Mouse (Mus musculus) forelimb bud, embryonic 11.5 days (tissue): ENCODE data around the gene Gm20388.

Experiments used
- DNase-seq: peaks from one replicate; pipeline ENCODE4 v3.0.0-alpha.2; 2012; ENCODE audit warnings: low read depth, low spot score

Gm20388 gene

DNA sequence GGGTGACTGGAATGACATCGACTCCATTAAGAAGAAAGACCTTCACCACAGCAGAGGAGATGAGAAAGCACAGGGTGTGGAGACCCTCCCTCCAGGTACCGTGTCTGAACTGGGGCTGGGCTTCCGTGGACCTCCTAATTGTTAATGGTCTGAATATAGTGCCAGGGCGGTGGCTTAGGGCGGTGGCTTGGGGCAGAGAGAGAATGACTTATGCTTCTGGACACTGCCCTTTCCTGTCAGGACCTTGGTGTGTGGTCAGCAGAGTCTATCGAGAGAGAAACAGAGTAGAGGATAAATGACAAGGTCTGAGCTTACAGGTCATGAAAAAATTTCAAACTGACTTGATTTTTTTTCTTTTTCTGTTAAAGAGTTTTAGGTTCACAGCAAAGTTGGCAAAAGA lies 4384.7 kb downstream of the Gm20388 start:
- no peak for DNase-seq

DNA sequence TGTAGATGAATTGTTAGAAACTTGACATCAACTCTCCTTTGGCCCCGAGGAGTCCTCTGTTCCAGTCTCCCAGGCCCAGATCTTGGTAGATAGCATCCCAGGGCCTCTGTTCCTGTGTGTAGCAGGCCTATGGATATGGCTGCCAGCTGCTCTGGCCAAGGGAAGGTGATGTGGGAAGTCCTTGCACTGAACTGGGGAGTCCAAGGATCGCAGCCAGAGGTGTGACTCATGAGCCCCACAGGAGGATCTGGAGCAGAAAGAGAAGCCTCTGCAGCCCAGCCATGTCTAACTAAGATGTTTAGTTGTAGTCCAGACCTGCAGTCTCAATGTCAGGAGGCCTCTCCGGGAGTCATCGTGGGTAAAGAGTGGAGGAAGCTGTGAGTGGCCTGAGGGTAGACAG lies 4390.9 kb downstream of the Gm20388 start:
- DNase-seq: no peak

DNA sequence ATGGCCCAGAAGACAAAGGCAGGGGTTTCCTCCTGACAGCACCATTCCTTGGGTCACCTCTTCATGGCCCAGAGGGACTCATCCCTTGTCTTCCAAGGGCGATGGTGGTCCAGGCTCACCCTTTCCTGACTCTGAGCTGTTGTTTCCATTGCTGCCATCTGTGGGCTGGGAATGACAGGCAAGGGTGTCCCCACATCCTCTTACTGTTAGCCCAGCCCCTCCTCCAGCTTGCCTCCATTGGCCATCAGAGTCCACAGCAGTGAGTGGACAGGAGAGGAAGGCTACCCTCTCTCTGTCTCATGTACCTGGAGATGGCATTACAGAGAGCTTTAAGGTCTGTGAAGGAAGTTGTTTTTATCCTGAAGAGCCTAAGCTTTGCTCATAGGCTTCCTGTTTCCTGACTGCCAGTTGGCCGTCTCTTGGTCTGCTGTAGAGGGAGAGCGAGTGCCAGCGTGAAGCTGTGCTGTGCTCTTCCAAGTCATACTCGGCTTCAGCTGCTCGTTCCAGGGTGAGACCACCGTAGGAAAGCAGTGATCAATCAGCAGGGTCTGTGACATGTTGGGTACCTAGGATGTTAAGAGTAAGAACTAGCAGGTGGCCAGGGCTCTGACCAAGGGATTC lies 4391.4 kb downstream of the Gm20388 start:
- no peak for DNase-seq

DNA sequence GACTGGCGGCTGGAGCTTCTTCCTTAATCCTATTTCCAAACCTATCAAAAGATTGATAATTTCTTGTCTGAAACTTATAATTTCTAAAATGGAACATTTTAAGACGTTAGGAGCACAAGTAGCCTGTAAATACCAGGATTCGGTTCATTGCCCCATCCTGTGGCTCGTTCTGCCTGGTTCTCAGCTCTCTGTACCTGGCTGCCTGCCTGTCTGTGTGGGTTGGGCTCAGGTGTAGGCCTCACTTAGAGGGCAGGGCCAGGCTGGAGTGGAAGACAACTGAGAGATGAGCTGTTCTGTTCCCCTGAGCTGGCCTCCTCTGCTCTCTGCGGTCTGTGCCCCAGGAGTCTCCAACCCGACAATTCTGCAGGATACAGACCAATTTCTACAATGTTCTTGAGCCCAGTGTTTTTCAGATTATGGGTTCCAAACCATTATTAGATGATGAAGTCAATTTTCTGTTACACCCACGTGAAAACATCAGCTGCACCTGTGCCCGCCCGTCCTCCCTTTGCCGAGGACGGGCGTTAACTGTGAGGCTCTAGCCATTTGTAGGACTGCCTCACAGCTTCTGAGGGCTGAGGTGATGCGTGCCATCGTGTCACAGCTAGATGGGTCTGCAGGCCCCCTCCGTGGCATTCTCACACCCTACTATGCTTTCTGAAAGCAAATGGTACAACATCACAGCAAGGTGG lies 4392.7 kb downstream of the Gm20388 start:
- DNase-seq: no peak

DNA sequence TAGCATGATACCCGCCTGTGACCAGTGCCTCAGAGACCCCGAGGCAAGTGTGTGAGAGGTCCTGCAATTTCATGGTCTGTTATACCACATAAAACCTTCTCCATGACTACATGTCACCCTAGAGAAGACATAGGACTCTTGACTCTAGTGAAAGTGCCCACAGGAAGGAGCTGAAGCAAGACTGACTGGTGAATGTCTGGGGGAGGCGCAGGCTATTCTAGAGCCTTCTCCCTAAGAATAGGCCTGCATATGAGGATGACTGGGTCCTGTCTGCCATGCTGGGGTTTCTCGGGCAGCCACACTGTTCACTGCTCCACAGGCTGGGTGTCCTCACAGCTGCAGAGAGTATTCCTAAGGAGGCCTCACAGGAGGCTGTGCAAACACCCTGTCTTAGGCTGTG lies 4393.5 kb downstream of the Gm20388 start:
- no peak for DNase-seq

DNA sequence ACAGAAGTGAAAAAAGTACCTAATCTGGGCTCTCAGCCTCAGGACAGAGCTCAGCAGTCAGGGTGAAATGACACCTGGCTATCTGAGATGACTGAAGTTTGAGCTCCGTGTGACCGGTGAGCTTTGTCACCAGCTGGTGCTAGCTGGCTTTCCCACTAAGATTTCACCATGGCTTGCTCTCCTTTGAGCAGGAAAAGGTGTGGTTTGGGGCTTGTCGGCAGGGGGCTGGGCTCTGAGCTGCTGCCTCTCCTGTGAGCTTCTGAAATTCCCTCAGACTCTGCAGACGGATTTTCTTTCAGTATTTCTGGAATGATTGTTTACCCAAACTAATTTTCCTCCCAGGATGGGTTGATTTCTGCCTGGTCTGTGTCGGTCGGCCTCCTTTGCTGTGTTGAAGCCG lies 4395.9 kb downstream of the Gm20388 start:
- no peak for DNase-seq

DNA sequence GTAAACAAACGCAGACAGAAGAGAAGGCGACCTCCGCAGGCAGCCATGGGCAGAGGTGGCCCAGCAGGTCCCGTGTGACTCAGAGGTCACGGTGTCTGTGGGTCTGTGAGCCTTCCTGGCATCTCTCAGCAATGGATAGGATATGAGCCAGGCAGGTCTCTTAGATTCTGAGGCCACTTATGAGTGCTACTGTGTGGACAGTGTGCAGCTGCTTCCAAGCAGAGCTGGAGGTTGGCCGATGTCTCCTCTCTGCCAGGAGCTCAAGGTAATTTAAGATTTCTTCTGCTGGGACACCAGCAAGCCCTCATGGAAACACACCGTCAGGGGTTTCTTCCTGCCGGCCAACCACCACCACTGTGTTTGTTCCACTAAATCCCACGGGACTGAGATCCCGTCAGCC lies 4397.1 kb downstream of the Gm20388 start:
- DNase-seq: no peak

DNA sequence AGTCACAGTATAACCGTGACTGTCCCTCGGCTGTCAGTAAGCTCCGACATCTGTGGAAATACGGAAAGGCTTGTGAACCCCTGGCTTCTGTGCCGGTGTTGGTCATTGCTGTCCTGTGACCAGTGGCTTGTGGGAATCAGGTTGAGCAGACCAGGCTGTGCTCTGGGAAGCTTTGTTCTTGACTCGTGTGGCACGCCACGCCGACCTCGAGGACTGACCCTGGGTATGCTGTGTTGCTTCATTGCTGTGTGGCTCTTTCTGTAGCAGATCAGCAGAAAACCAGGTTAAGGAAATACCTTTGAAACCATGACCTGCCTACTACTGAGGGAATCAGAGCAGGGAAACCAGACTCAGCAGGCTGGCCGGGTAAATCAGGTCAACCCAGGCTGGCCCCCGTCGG lies 4399.9 kb downstream of the Gm20388 start:
- DNase-seq: no peak

DNA sequence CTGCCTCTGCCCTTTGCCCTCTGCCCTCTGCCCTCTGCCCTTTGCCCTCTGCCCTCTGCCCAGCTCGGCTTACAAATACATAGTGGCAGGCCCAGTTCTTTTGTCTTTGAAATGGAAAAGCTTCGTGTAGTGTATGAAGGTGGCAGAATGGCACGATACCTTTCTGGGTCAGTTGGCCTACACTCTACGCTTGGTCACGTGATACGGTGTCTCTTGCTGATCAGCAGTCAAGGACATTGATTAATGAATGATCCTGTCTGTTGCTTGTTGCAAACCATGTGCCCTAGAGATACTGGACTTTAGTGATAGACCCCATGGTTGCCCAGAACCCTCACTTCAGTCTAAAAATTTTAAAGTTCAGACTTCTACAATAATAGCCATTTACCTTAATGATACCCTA lies 4400.5 kb downstream of the Gm20388 start:
- no peak for DNase-seq

DNA sequence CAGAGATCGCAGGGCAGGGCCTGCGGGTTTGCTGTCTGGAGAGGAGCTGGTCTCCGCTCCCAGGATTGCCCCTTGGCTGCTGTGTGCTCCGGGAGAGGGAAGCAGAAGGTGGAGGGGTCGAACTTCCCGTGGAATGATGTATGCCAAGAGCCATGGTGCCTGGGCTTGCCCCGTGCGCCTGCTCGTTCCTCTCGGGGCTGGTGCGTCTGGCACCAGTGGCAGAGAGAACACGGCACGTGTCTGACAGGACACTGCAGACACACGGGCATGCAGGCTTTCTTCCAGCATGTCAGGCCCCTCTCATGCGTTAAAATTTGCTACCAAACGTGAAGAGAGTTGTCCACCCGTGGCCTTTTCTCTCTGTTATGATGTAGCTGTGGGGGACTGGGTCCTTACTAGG lies 4401.1 kb downstream of the Gm20388 start:
- no peak for DNase-seq

DNA sequence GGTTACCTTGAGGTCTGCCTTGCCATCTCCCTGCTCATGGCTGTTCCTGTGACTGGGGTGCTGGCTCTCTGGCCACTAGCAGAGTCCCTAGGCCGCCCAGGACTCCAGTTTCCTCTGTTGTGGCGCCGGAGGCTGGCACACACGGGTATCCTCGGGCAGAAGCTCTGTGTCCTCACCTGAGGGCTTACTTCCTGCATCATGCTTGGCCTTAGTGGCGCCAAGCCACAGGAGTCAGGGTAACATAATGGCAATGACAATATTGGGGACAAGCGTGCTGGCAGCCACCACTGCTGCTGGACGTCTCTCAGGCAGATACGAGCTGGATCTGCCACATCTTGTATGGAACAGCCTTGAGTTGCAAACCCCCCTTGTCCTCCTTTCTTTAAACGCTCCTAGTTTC lies 4401.6 kb downstream of the Gm20388 start:
- DNase-seq: no peak

DNA sequence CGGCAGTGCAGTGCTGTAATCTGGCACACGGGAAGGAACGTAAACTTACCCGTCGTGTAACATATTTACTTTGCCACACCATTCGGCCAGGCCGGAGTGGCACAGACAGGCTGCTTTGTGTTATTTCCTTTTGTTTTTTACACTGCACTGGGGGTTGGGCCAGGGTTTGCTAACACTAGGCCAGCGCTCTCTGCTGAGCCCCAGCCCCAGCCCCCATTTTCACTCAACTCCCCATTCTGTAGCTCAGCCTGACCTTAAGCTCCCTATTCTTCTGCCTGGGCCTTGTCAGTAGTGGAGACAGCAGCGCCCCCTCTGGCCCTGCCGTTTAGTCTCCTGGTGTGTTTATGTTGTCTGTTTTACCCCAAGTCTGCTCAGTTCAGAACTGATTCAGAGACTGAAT lies 4404.2 kb downstream of the Gm20388 start:
- DNase-seq: no peak

GRCm38 (mm10) chr8:124316466-124317136 lies 4406.0 kb downstream of the Gm20388 start:
- DNase-seq: peak; percentile 5

- no peak for DNase-seq
Measured at GRCm38 (mm10) chr8:124317191-124317682, 4406.6 kb downstream of the Gm20388 start.

DNA sequence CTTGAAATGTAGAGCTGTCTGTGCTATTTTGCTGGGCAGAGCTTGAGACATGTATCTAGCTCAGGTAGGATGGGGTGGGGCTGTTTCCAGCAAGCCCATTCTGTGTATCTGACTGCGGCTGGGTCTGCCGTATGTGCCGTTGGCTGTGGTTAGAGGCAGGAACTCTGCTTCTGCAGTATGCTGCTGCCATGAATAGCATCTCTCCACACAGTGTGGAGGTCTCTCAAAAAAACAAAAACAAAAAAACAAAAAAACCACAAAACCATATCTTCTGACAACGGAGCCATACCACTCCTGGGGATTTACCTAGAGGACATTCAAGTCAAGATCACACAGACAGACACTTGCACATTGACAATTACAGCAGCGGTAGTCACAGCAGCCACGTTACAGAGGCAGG lies 4407.2 kb downstream of the Gm20388 start:
- no peak for DNase-seq

DNA sequence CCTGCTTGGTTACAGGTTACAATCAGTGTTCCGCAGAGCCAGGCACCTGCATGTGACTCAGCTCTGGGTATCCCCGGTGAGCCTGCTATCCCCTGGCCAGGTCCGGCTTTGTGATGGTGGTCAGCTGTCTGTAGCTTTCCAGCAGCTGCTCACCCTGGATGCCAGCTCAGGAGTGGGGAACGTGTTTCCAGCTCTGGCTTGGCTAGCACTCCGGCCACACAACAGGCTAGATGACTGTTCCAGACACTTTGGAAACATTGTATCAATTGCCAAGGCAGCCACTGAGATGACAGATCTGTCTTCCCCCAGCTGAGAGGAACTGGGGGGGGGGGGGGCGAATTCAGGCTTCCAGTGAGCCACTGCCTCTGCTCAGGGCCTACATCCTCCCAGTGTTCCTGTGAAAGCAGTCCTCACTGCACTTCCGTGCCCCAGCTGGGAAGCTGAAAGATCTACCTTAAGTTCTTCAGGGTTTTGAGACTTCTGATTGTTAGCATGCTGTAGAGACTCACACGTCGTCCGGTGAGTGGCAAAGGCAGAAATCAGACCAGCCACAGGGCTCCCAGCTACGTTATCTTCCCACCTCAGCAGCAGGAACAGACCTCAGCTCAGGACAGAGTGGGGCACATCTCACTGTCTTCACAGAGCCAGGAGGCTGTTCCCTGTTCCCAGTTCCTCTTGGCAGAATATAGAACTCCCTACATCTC lies 4408.1 kb downstream of the Gm20388 start:
- DNase-seq: no peak

GRCm38 (mm10) chr8:124319316-124319652 lies 4408.6 kb downstream of the Gm20388 start:
- DNase-seq: no peak

GRCm38 (mm10) chr8:124321227-124321840 lies 4410.7 kb downstream of the Gm20388 start:
- DNase-seq: no peak

GRCm38 (mm10) chr8:124323356-124323755 lies 4412.7 kb downstream of the Gm20388 start:
- no peak for DNase-seq

GRCm38 (mm10) chr8:124328259-124328658 lies 4417.6 kb downstream of the Gm20388 start:
- no peak for DNase-seq

- DNase-seq: no peak
Measured at GRCm38 (mm10) chr8:124329690-124330089, 4419.0 kb downstream of the Gm20388 start.

DNA sequence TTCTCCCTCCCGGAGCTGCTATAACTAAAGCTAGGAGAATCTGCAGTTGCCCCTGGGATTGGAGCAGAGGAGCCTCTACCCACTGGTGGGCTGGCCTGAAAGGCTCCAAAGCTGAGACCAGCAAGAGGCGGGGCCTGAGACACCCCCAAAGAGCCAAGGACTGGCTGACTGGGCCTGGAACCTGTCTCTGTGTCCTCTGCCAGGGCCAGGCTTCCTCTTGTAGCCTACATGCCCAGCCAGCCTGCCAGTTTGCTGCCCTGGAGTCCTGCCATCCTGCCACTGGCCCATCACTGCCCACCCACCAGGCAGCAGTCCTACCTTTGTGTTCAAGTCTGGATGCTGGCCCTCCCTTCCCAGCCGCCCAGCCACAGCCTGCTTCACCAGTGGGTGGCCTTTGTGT lies 4419.8 kb downstream of the Gm20388 start:
- no peak for DNase-seq
